Mouse (Mus musculus) spleen, postnatal 0 days (tissue): Measurements from ENCODE around the gene Lrrc26. TPM values are rescaled to one million over a fixed set of nuclear protein-coding genes. Genes with fewer than 3 reads are reported as not detected.

Experiments used
- polyA plus RNA-seq: library from polyadenylated mRNA; unstranded; fragments of >200 nt; fragmentation: Nextera tagmentation; extraction: Ambion mirVana; gene quantifications from 2 replicates; pipeline ENCODE4 v1.2.1, GENCODE M21; 2015

Lrrc26 gene
- not detected in 2 replicates for polyA plus RNA-seq

GRCm38 (mm10) chr2:25289651-25290050 lies at the start of gene Lrrc26:
Gene Lrrc26 (plus strand): TSS chr2:25289915.

GRCm38 (mm10) chr2:25242101-25242506 lies 47.6 kb upstream of the Lrrc26 start, which contains the start of the genes Rnf208 and Cysrt1:
Gene Rnf208 (plus strand): TSS chr2:25242255.
Gene Cysrt1 (minus strand): TSS chr2:25242452.

GRCm38 (mm10) chr2:25246183-25247072 lies 43.3 kb upstream of the Lrrc26 start, which contains the start of gene AL732309.1:
Gene AL732309.1 (minus strand): TSS chr2:25246863.

GRCm38 (mm10) chr2:25255284-25255779 lies 34.4 kb upstream of the Lrrc26 start, which contains the start of gene Tmem203:
Gene Tmem203 (plus strand): TSS chr2:25255439.

GRCm38 (mm10) chr2:25262291-25262767 lies 27.4 kb upstream of the Lrrc26 start, which contains the start of gene Tprn:
Gene Tprn (plus strand): TSS chr2:25262618.

GRCm38 (mm10) chr2:25271827-25272511 lies 17.7 kb upstream of the Lrrc26 start, which contains the start of the genes Ssna1 and Anapc2:
Gene Ssna1 (minus strand): TSS chr2:25272438.
Gene Anapc2 (plus strand): TSS chr2:25272478.

GRCm38 (mm10) chr2:25287927-25288649 lies 1.6 kb upstream of the Lrrc26 start, which contains the start of gene Tmem210:
Gene Tmem210 (plus strand): TSS chr2:25288145.

GRCm38 (mm10) chr2:25318971-25319773 lies 29.5 kb downstream of the Lrrc26 start, which contains the start of gene Grin1:
Gene Grin1 (minus strand): TSS chr2:25319187.

GRCm38 (mm10) chr2:25332286-25333160 lies 42.8 kb downstream of the Lrrc26 start, which contains the start of gene Man1b1:
Gene Man1b1 (plus strand): TSS chr2:25332338.

Other genes starting within 250 kb of the Lrrc26 start
- gene Nsmf, start 235.6 kb upstream of the Lrrc26 start, polyA plus RNA-seq = 16.5 and 22.2 TPM in 2 replicates
- gene Entpd8, start 209.6 kb upstream of the Lrrc26 start, polyA plus RNA-seq = not detected in 2 replicates
- gene Noxa1, start 194.8 kb upstream of the Lrrc26 start, polyA plus RNA-seq = 0.07 and 0.21 TPM in 2 replicates
- gene Nrarp, start 109.2 kb upstream of the Lrrc26 start, polyA plus RNA-seq = 5.3 and 5.6 TPM in 2 replicates
- 9.0 and 12.1 TPM in 2 replicates for gene Tor4a, start 93.0 kb upstream of the Lrrc26 start, polyA plus RNA-seq
- gene Nelfb, start 78.4 kb upstream of the Lrrc26 start, polyA plus RNA-seq = 46.6 and 50.8 TPM in 2 replicates
- gene Stpg3, start 75.3 kb upstream of the Lrrc26 start, polyA plus RNA-seq = not detected in 2 replicates
- 0.82 and 1.2 TPM in 2 replicates for gene Fam166a, start 71.2 kb upstream of the Lrrc26 start, polyA plus RNA-seq
- 605 and 682 TPM in 2 replicates for gene Tubb4b, start 65.2 kb upstream of the Lrrc26 start, polyA plus RNA-seq
- gene Slc34a3, start 55.6 kb upstream of the Lrrc26 start, polyA plus RNA-seq = 0.07 TPM in 1 of 2 replicates, not detected in the other
- 0.10 TPM in 1 of 2 replicates, not detected in the other for gene Rnf224, start 53.1 kb upstream of the Lrrc26 start, polyA plus RNA-seq
- 0.69 and 0.85 TPM in 2 replicates for gene Rnf208, start 47.7 kb upstream of the Lrrc26 start, polyA plus RNA-seq
- gene Cysrt1, start 47.5 kb upstream of the Lrrc26 start, polyA plus RNA-seq = not detected in 2 replicates
- 2.9 and 3.5 TPM in 2 replicates for gene AL732309.1, start 43.1 kb upstream of the Lrrc26 start, polyA plus RNA-seq
- 31.2 and 35.2 TPM in 2 replicates for gene Tmem203, start 34.5 kb upstream of the Lrrc26 start, polyA plus RNA-seq
- 7.7 and 9.0 TPM in 2 replicates for gene Tprn, start 27.3 kb upstream of the Lrrc26 start, polyA plus RNA-seq
- 176 and 182 TPM in 2 replicates for gene Ssna1, start 17.5 kb upstream of the Lrrc26 start, polyA plus RNA-seq
- gene Anapc2, start 17.4 kb upstream of the Lrrc26 start, polyA plus RNA-seq = 45.1 and 48.8 TPM in 2 replicates
- not detected in 2 replicates for gene Tmem210, start 1.8 kb upstream of the Lrrc26 start, polyA plus RNA-seq
- gene Grin1, start 29.3 kb downstream of the Lrrc26 start, polyA plus RNA-seq = 0.06 TPM in 1 of 2 replicates, not detected in the other
- gene Man1b1, start 42.4 kb downstream of the Lrrc26 start, polyA plus RNA-seq = 30.8 and 37.7 TPM in 2 replicates
- 8.5 and 10.1 TPM in 2 replicates for gene Dpp7, start 66.4 kb downstream of the Lrrc26 start, polyA plus RNA-seq
- 20.1 and 27.6 TPM in 2 replicates for gene Uap1l1, start 75.8 kb downstream of the Lrrc26 start, polyA plus RNA-seq
- gene Sapcd2, start 82.4 kb downstream of the Lrrc26 start, polyA plus RNA-seq = 28.3 and 28.4 TPM in 2 replicates
- 1.3 and 2.0 TPM in 2 replicates for gene Entpd2, start 106.0 kb downstream of the Lrrc26 start, polyA plus RNA-seq
- 11.4 and 14.1 TPM in 2 replicates for gene Npdc1, start 109.4 kb downstream of the Lrrc26 start, polyA plus RNA-seq
- gene Fut7, start 133.4 kb downstream of the Lrrc26 start, polyA plus RNA-seq = 1.7 and 2.6 TPM in 2 replicates
- gene Abca2, start 138.8 kb downstream of the Lrrc26 start, polyA plus RNA-seq = 1.5 and 1.6 TPM in 2 replicates
- gene Clic3, start 166.9 kb downstream of the Lrrc26 start, polyA plus RNA-seq = 4.8 and 4.9 TPM in 2 replicates
- gene Paxx, start 171.2 kb downstream of the Lrrc26 start, polyA plus RNA-seq = 22.5 and 28.9 TPM in 2 replicates
- gene Ptgds, start 180.1 kb downstream of the Lrrc26 start, polyA plus RNA-seq = 1.7 and 2.4 TPM in 2 replicates
- not detected in 2 replicates for gene Lcn12, start 204.0 kb downstream of the Lrrc26 start, polyA plus RNA-seq
- 30.8 and 34.7 TPM in 2 replicates for gene Fbxw5, start 210.8 kb downstream of the Lrrc26 start, polyA plus RNA-seq
- 2.9 and 3.8 TPM in 2 replicates for gene C8g, start 211.8 kb downstream of the Lrrc26 start, polyA plus RNA-seq